In genomic region chr2:125809551-125809950, GRCm38 (mm10) we compare ENCODE assay signal across 13 mouse cellular contexts. TPM values are rescaled to one million over a fixed set of nuclear protein-coding genes. Genes with fewer than 3 reads are reported as not detected.
DNase-seq lines count a peak whose midpoint lies in the region.
"Had no signal": no experiment of that assay in that cellular context is flagged by ENCODE, and none has a peak within 500 bp of the region (broad histone marks: within the 10 kb centered on the region; RNA-seq: fewer than 3 reads in every experiment).

No protein-coding gene starts in this region.

- DNase-seq in embryo, embryonic 10 days (ENCODE audit: low spot score) = peak; percentile 20
- no peak for DNase-seq in embryo, embryonic 9.5 days (ENCODE audit: extremely low spot score)
- peak; percentile 81 for DNase-seq in Muller cell, postnatal 12 days (ENCODE audit: inconsistent ontology term)
- peak; percentile 36 to 73 for DNase-seq in frontal cortex, postnatal 36 days (ENCODE audit: low spot score in 2 of 2)
- DNase-seq in left cerebral cortex, postnatal 10 days (ENCODE audit: extremely low spot score in 1 of 2, low spot score in 2 of 2) = peak; percentile 24 to 34
- no peak for DNase-seq in retina, postnatal 1 day
- DNase-seq in thymus, postnatal 14 days = no peak
- DNase-seq in urinary bladder, postnatal 14 days (ENCODE audit: low spot score) = no peak
- DNase-seq: adrenal gland, postnatal 25 days; heart, postnatal 10 days; kidney, postnatal 25 days; lung, adult 2 months; thymus, adult 18-20 months had no signal

- intact Hi-C loops in left cerebral cortex, postnatal 10 days (cut with DNase I) = no loop called here

RNA-seq across cellular contexts. Expression of gene Secisbp2l, which starts 26.9 kb away (rescaled TPM):
- 10 to 100 TPM; 88.1 to 89.4 TPM for total RNA-seq in left cerebral cortex, postnatal 10 days (2021)

RNA-seq across cellular contexts. Expression of gene Galk2, which starts 49.4 kb away (rescaled TPM):
- total RNA-seq in left cerebral cortex, postnatal 10 days (2021) = 10 to 100 TPM; 25.1 to 26.7 TPM

RNA-seq across cellular contexts. Expression of gene Cops2, which starts 49.4 kb away (rescaled TPM):
- 100 to 1,000 TPM; 102 to 114 TPM for total RNA-seq in left cerebral cortex, postnatal 10 days (2021)

Comparison
In these comparisons a context has a peak if more than half of its experiments do, and no peak if none do; other contexts are left out.
1. DNase-seq: peak in embryo, embryonic 10 days (single experiment), Muller cell, postnatal 12 days (single experiment), frontal cortex, postnatal 36 days (2 of 2) and left cerebral cortex, postnatal 10 days (2 of 2); none in embryo, embryonic 9.5 days (single experiment), retina, postnatal 1 day (single experiment), thymus, postnatal 14 days (single experiment) and urinary bladder, postnatal 14 days (single experiment).